Mouse (Mus musculus) small intestine, adult 10 weeks (tissue): ENCODE measurements around the gene Zfp473. TPM values are rescaled to one million over a fixed set of nuclear protein-coding genes. Genes with fewer than 3 reads are reported as not detected.

Experiments
- polyA plus RNA-seq: library from polyadenylated mRNA; stranded (reverse); fragments of 350-450 nt; fragmentation: Illumina TruSeq; extraction: RNeasy Lipid Tissue Mini Kit (QIAGEN cat#74804); gene quantifications from one replicate; pipeline ENCODE4 v1.2.3, GENCODE M21; 2014; ENCODE audit warnings: low replicate concordance

Gene Zfp473
- 0.45 TPM for polyA plus RNA-seq

DNA sequence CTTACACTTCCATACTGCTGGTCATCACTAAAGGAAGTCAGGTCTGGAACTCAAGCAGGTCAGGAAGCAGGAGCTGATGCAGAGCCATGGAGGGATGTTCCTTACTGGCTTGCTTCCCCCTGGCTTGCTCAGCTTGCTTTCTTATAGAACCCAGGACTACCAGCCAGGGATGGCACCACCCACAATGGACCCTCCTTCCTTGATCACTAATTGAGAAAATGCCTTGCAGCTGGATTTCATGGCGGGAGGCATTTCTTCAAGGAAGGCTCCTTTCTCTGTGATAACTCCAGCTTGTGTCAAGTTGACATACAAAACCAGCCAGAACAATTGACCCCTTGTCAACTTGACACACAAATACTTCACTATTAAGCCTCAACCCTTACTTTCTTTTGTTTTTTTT, at the start of gene Zfp473:
Gene Zfp473, minus strand, starts transcription at position 101 of the 400 bp plus-strand sequence.

GRCm38 (mm10) chr7:44748101-44749044, 2.5 kb downstream of the Zfp473 start, which contains the start of gene Vrk3:
Gene Vrk3 (plus strand): TSS chr7:44748413.

GRCm38 (mm10) chr7:44708574-44708973, 42.3 kb downstream of the Zfp473 start, which contains the start of gene Izumo2:
Gene Izumo2 (plus strand): TSS chr7:44708742.

Other genes starting within 250 kb of the Zfp473 start
- gene Mybpc2, start 226.4 kb downstream of the Zfp473 start, polyA plus RNA-seq = not detected
- 0.45 TPM for gene Spib, start 219.0 kb downstream of the Zfp473 start, polyA plus RNA-seq
- gene Pold1, start 202.2 kb downstream of the Zfp473 start, polyA plus RNA-seq = not detected
- gene Nr1h2, start 197.1 kb downstream of the Zfp473 start, polyA plus RNA-seq = 0.78 TPM
- 0.67 TPM for gene Napsa, start 178.7 kb downstream of the Zfp473 start, polyA plus RNA-seq
- gene Kcnc3, start 160.4 kb downstream of the Zfp473 start, polyA plus RNA-seq = 0.33 TPM
- 0.78 TPM for gene Myh14, start 80.2 kb downstream of the Zfp473 start, polyA plus RNA-seq
- not detected for gene Izumo2, start 42.3 kb downstream of the Zfp473 start, polyA plus RNA-seq
- 10.2 TPM for gene Vrk3, start 2.6 kb downstream of the Zfp473 start, polyA plus RNA-seq
- 3.6 TPM for gene Nup62, start 65.0 kb upstream of the Zfp473 start, polyA plus RNA-seq
- not detected for gene Il4i1, start 65.3 kb upstream of the Zfp473 start, polyA plus RNA-seq
- gene Atf5, start 65.6 kb upstream of the Zfp473 start, polyA plus RNA-seq = 1.0 TPM
- gene Akt1s1, start 97.9 kb upstream of the Zfp473 start, polyA plus RNA-seq = 1.1 TPM
- gene Tbc1d17, start 98.0 kb upstream of the Zfp473 start, polyA plus RNA-seq = not detected
- gene Pnkp, start 106.1 kb upstream of the Zfp473 start, polyA plus RNA-seq = not detected
- gene Ptov1, start 118.7 kb upstream of the Zfp473 start, polyA plus RNA-seq = not detected
- gene Med25, start 141.7 kb upstream of the Zfp473 start, polyA plus RNA-seq = 1.3 TPM
- gene Fuz, start 145.0 kb upstream of the Zfp473 start, polyA plus RNA-seq = 0.48 TPM
- 9.8 TPM for gene Ap2a1, start 178.4 kb upstream of the Zfp473 start, polyA plus RNA-seq
- not detected for gene Tsks, start 192.2 kb upstream of the Zfp473 start, polyA plus RNA-seq
- gene Cpt1c, start 223.8 kb upstream of the Zfp473 start, polyA plus RNA-seq = 0.15 TPM
- gene Prmt1, start 235.5 kb upstream of the Zfp473 start, polyA plus RNA-seq = 2.3 TPM
- gene Irf3, start 246.6 kb upstream of the Zfp473 start, polyA plus RNA-seq = 11.1 TPM
- not detected for gene Bcl2l12, start 247.7 kb upstream of the Zfp473 start, polyA plus RNA-seq